Mouse (Mus musculus): ENCODE results near the gene 1700003E16Rik. TPM values are rescaled to one million over a fixed set of nuclear protein-coding genes. Genes with fewer than 3 reads are reported as not detected.
A peak's percentile ranks its signal among the peaks of the same experiment; 100 is the strongest.

The 1700003E16Rik gene
- 10 to 100 TPM; 23.4 to 24.0 TPM for total RNA-seq (2021)

GRCm38 (mm10) chr6:83156259-83156684 is at the start of gene 1700003E16Rik, which contains the start of gene Wdr54:
Gene 1700003E16Rik (plus strand): TSS chr6:83156404.
Gene Wdr54 (minus strand): TSS chr6:83156397.
- peak; percentile 73 to 82 for DNase-seq

GRCm38 (mm10) chr6:83107566-83108400 is 48.4 kb upstream of the 1700003E16Rik start:
- DNase-seq, result peak; percentile 40 to 55

- DNase-seq, result peak; percentile 81 to 83
Measured at GRCm38 (mm10) chr6:83108762-83109668, 47.2 kb upstream of the 1700003E16Rik start, which contains the start of gene Mrpl53. Gene Mrpl53 (plus strand): TSS chr6:83109040.

- no peak for DNase-seq
Measured at GRCm38 (mm10) chr6:83111510-83112136, 44.6 kb upstream of the 1700003E16Rik start.

- DNase-seq, result peak; percentile 91
Measured at GRCm38 (mm10) chr6:83115011-83115671, 41.1 kb upstream of the 1700003E16Rik start, which contains the start of gene Mogs. Gene Mogs (plus strand): TSS chr6:83115496.

GRCm38 (mm10) chr6:83115682-83116372 is 40.4 kb upstream of the 1700003E16Rik start:
- peak; percentile 19 to 20 for DNase-seq

GRCm38 (mm10) chr6:83116373-83117164 is 39.6 kb upstream of the 1700003E16Rik start:
- DNase-seq, result peak in 1 of 2 experiments; percentile 4

GRCm38 (mm10) chr6:83117165-83117438 is 39.1 kb upstream of the 1700003E16Rik start:
- peak in 1 of 2 experiments; percentile 3 for DNase-seq

- DNase-seq, result peak in 1 of 2 experiments; percentile 4
Measured at GRCm38 (mm10) chr6:83117616-83118015, 38.6 kb upstream of the 1700003E16Rik start.

- peak in 1 of 2 experiments; percentile 4 for DNase-seq
Measured at GRCm38 (mm10) chr6:83118369-83118768, 37.8 kb upstream of the 1700003E16Rik start.

- no peak for DNase-seq
Measured at GRCm38 (mm10) chr6:83118825-83119733, 37.1 kb upstream of the 1700003E16Rik start.

GRCm38 (mm10) chr6:83119734-83120051 is 36.5 kb upstream of the 1700003E16Rik start:
- DNase-seq, result peak in 1 of 2 experiments; percentile 20

- DNase-seq, result peak; percentile 95 to 96
Measured at GRCm38 (mm10) chr6:83120930-83121862, 35.0 kb upstream of the 1700003E16Rik start, which contains the start of gene Wbp1. Gene Wbp1 (minus strand): TSS chr6:83121559.

GRCm38 (mm10) chr6:83121863-83122710 is 34.1 kb upstream of the 1700003E16Rik start:
- no peak for DNase-seq

- DNase-seq, result no peak
Measured at GRCm38 (mm10) chr6:83122961-83123360, 33.2 kb upstream of the 1700003E16Rik start.

GRCm38 (mm10) chr6:83124851-83125312 is 31.3 kb upstream of the 1700003E16Rik start:
- peak; percentile 88 to 89 for DNase-seq

- no peak for DNase-seq
Measured at GRCm38 (mm10) chr6:83125331-83125730, 30.9 kb upstream of the 1700003E16Rik start, which contains the start of gene Ino80b. Gene Ino80b (minus strand): TSS chr6:83125431.

All from layer of hippocampus, postnatal 36 days (tissue).